Mouse (Mus musculus): Measurements from ENCODE around the gene Cdc42ep5.

DNA sequence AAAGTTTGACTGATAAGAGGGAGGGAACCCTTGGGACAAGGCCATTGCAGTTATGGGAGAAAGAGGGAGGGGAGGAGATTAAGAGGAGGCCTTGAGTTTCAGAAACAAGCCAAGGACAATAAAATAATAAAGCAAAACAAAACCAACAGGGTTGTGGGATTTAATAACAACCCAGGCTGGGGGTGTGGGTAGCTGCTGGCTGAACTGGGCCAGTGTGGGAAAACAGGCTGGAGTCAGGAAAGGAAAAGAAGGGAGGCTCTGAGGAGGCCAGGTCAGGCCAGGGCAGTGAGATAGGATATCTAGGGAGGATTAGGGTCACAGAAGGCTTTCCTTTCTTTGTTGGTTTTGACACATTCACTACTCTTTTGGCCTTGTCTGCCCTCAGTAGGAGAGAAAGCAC, 2.4 kb upstream of the Cdc42ep5 start:
- TF ChIP-seq CTCF (IDR thresholded peaks at IDR 0.05; ENCODE audit: borderline replicate concordance, control insufficient read depth, extremely low read depth, insufficient read depth, low read length, poor library complexity) (no peak), POLR2A (IDR thresholded peaks at IDR 0.05; ENCODE audit: control insufficient read depth, extremely low read depth, insufficient read depth, low read length, poor library complexity) (no peak)
